Mouse (Mus musculus) intestine, embryonic 14.5 days (tissue): ENCODE data around the gene Lhfpl5. TPM values are rescaled to one million over a fixed set of nuclear protein-coding genes. Genes with fewer than 3 reads are reported as not detected.
"Not testable (repeated sequence)": the region's sequence is repeated elsewhere in the genome, so short reads cannot be mapped to it uniquely, and the experiment has no call there.

Experiments used
- ATAC-seq: fragments of 200-750 bp; cut with Nextera tagmentation; replicated peaks from 2 replicates; pipeline ENCODE4 v1.8.0; 2017; ENCODE audit warnings: low read depth, moderate number of reproducible peaks, moderate TSS enrichment, moderate library complexity; ENCODE audit not compliant: low FRiP score, low TSS enrichment
- DNase-seq: peaks from one replicate; pipeline ENCODE4 v3.0.0-alpha.2; 2018; ENCODE audit warnings: low spot score
- H3K27ac ChIP-seq: fragments of 300-500 bp; sonication (generic); 2 replicates; pipeline ENCODE4 v1.5.1; 2014; ENCODE audit warnings: low read depth, mild to moderate bottlenecking, control low read depth
- H3K27me3 ChIP-seq: fragments of 300-500 bp; sonication (generic); replicated peaks from 2 replicates; pipeline ENCODE4 v1.6.1; 2014; ENCODE audit warnings: low read length, control low read depth; ENCODE audit not compliant: control insufficient read depth, insufficient read depth
- H3K36me3 ChIP-seq: fragments of 300-500 bp; sonication (generic); 2 replicates; pipeline ENCODE4 v1.6.1; 2014; ENCODE audit warnings: low read length, control low read depth; ENCODE audit not compliant: control insufficient read depth, insufficient read depth
- H3K4me1 ChIP-seq: fragments of 300-500 bp; sonication (generic); replicated peaks from 2 replicates; pipeline ENCODE4 v1.6.1; 2014; ENCODE audit warnings: low read length, control low read depth, mixed read lengths; ENCODE audit not compliant: control insufficient read depth, insufficient read depth
- H3K4me2 ChIP-seq: fragments of 300-500 bp; sonication (generic); 2 replicates; pipeline ENCODE4 v1.6.1; 2014; ENCODE audit warnings: low read length
- H3K4me3 ChIP-seq: fragments of 300-500 bp; sonication (generic); 2 replicates; pipeline ENCODE4 v1.5.1; 2014; ENCODE audit warnings: low read depth, low read length, control low read depth, mixed read lengths
- H3K9ac ChIP-seq: fragments of 300-500 bp; sonication (generic); 2 replicates; pipeline ENCODE4 v1.6.1; 2014; ENCODE audit warnings: mild to moderate bottlenecking, low read length
- H3K9me3 ChIP-seq: fragments of 300-500 bp; sonication (generic); 2 replicates; pipeline ENCODE4 v1.6.1; 2016; ENCODE audit warnings: low read length, control low read depth; ENCODE audit not compliant: control insufficient read depth
- WGBS: fragments of 180-500 bp; shearing (Covaris S2); extraction: QIAGEN DNeasy Blood & Tissue Kit; methylation state at CpG from one replicate; pipeline ENCODE4 v1.1.7; 2014; 5-methylcytosine and 5-hydroxymethylcytosine counted together
- polyA plus RNA-seq: library from polyadenylated mRNA; unstranded; fragments of >200 nt; fragmentation: Nextera tagmentation; extraction: Ambion mirVana; gene quantifications from 2 replicates; pipeline ENCODE4 v1.2.1, GENCODE M21; 2014

Lhfpl5 gene
- polyA plus RNA-seq, 1 experiment from 2014 or later = 1.5 TPM

- ATAC-seq = no peak
- DNase-seq = no peak
- 45% methylated on average over 12 of the region's 12 CpGs for WGBS
These were observed 37.6 kb upstream of the Lhfpl5 start for GRCm38 (mm10) chr17:28537881-28538280.

GRCm38 (mm10) chr17:28546925-28547324 lies 28.5 kb upstream of the Lhfpl5 start:
- no peak overlapping the region for H3K4me2 ChIP-seq
- H3K9me3 ChIP-seq = no peaks in the 10 kb centered on the region
- no peaks in the 10 kb centered on the region for H3K4me1 ChIP-seq
- WGBS = 83% methylated on average over 1 of the region's 1 CpGs
- H3K36me3 ChIP-seq = no peaks in the 10 kb centered on the region
- no peak overlapping the region for H3K27ac ChIP-seq
- H3K9ac ChIP-seq = no peak overlapping the region
- H3K27me3 ChIP-seq = no peaks in the 10 kb centered on the region
- H3K4me3 ChIP-seq = no peak overlapping the region
- ATAC-seq (no peak), DNase-seq (no peak)

More at GRCm38 (mm10) chr17:28537881-28538280, 37.6 kb upstream of the Lhfpl5 start:
- Histone ChIP-seq H3K27ac (no peak overlapping the region), H3K36me3 (no peaks in the 10 kb centered on the region), H3K9ac (no peak overlapping the region), H3K4me3 (no peak overlapping the region), H3K4me1 (no peaks in the 10 kb centered on the region), H3K27me3 (no peaks in the 10 kb centered on the region), H3K4me2 (no peak overlapping the region), H3K9me3 (0 out of 2 replicates have a peak, but pooled peaks cover 5% of the 10 kb centered on the region)

- Histone ChIP-seq H3K4me1 (no peaks in the 10 kb centered on the region; the same call in 1 of the 2 replicates), H3K36me3 (no peaks in the 10 kb centered on the region), H3K9ac (no peak overlapping the region), H3K4me3 (no peak overlapping the region), H3K27ac (no peak overlapping the region), H3K9me3 (no peaks in the 10 kb centered on the region), H3K27me3 (no peaks in the 10 kb centered on the region), H3K4me2 (no peak overlapping the region)
- no peak for DNase-seq
- no peak for ATAC-seq
- 63% methylated on average over 11 of the region's 11 CpGs for WGBS
These were observed 26.9 kb upstream of the Lhfpl5 start for GRCm38 (mm10) chr17:28548550-28548949.

- Histone ChIP-seq H3K9me3 (no peaks in the 10 kb centered on the region), H3K27me3 (no peaks in the 10 kb centered on the region), H3K9ac (no peak within 1 kb of the TSS), H3K27ac (no peak within 1 kb of the TSS), H3K4me1 (no peaks in the 10 kb centered on the region; the same call in 1 of the 2 replicates), H3K4me3 (no peak within 1 kb of the TSS), H3K4me2 (no peak within 1 kb of the TSS), H3K36me3 (no peaks in the 10 kb centered on the region)
- 76% methylated on average over 14 of the region's 14 CpGs for WGBS
- ATAC-seq (no peak), DNase-seq (no peak)
These were observed 26.3 kb upstream of the Lhfpl5 start, which contains the start of gene Clpsl2 for GRCm38 (mm10) chr17:28549111-28549510. Clpsl2 (plus strand) TSS chr17:28549411.

- no peak overlapping the region for H3K4me3 ChIP-seq
- H3K27ac ChIP-seq = no peak overlapping the region
- no peak for ATAC-seq
- no peaks in the 10 kb centered on the region for H3K36me3 ChIP-seq
- H3K4me1 ChIP-seq = peaks cover 6% of the 10 kb centered on the region; the same call in 1 of the 2 replicates
- H3K4me2 ChIP-seq = no peak overlapping the region
- 6% methylated on average over 14 of the region's 14 CpGs for WGBS
- no peaks in the 10 kb centered on the region for H3K9me3 ChIP-seq
- no peaks in the 10 kb centered on the region for H3K27me3 ChIP-seq
- peak; percentile 93 for DNase-seq
- H3K9ac ChIP-seq = no peak overlapping the region
These were observed 22.2 kb upstream of the Lhfpl5 start for GRCm38 (mm10) chr17:28553040-28553793.

GRCm38 (mm10) chr17:28554021-28554420 lies 21.4 kb upstream of the Lhfpl5 start:
- ATAC-seq = not testable (repeated sequence)

GRCm38 (mm10) chr17:28556635-28557396 lies 18.6 kb upstream of the Lhfpl5 start:
- 40% methylated on average over 6 of the region's 6 CpGs for WGBS
- no peaks in the 10 kb centered on the region for H3K36me3 ChIP-seq
- H3K27ac ChIP-seq = no peak overlapping the region

More at GRCm38 (mm10) chr17:28554021-28554420, 21.4 kb upstream of the Lhfpl5 start:
- H3K27me3 ChIP-seq, H3K9ac ChIP-seq, H3K9me3 ChIP-seq, H3K27ac ChIP-seq, DNase-seq, H3K4me1 ChIP-seq, H3K4me3 ChIP-seq, H3K36me3 ChIP-seq, H3K4me2 ChIP-seq: not testable (repeated sequence)
- WGBS = 92% methylated on average over 4 of the region's 4 CpGs

GRCm38 (mm10) chr17:28557772-28558171 lies 17.7 kb upstream of the Lhfpl5 start:
- H3K27me3 ChIP-seq = no peaks in the 10 kb centered on the region
- no peaks in the 10 kb centered on the region for H3K9me3 ChIP-seq
- no peak for ATAC-seq
- DNase-seq = no peak
- no peak overlapping the region for H3K4me3 ChIP-seq
- H3K4me2 ChIP-seq = no peak overlapping the region
- WGBS = 77% methylated on average over 6 of the region's 6 CpGs
- no peak overlapping the region for H3K9ac ChIP-seq
- peaks cover 6% of the 10 kb centered on the region; the same call in 1 of the 2 replicates for H3K4me1 ChIP-seq
- no peaks in the 10 kb centered on the region for H3K36me3 ChIP-seq
- H3K27ac ChIP-seq = no peak overlapping the region

More at GRCm38 (mm10) chr17:28556635-28557396, 18.6 kb upstream of the Lhfpl5 start:
- ATAC-seq = 0 out of 2 replicates have a peak, but pooled peaks have one; percentile 57
- Histone ChIP-seq H3K9ac (no peak overlapping the region), H3K4me3 (no peak overlapping the region), H3K27me3 (no peaks in the 10 kb centered on the region), H3K4me2 (no peak overlapping the region), H3K9me3 (no peaks in the 10 kb centered on the region), H3K4me1 (peaks cover 6% of the 10 kb centered on the region; the same call in 1 of the 2 replicates)
- no peak for DNase-seq
